Mouse (Mus musculus): ENCODE data around the gene Olfr15. TPM values are rescaled to one million over a fixed set of nuclear protein-coding genes. Genes with fewer than 3 reads are reported as not detected.
"Not testable (repeated sequence)": the region's sequence is repeated elsewhere in the genome, so short reads cannot be mapped to it uniquely, and the experiment has no call there.

The Olfr15 gene
- polyA plus RNA-seq (2015; fragmentation: Nextera tagmentation; extraction: Ambion mirVana) = not detected in 2 replicates

GRCm38 (mm10) chr16:3830588-3831109 lies at the start of gene Olfr15:
Gene Olfr15, plus strand, starts transcription at chr16:3830878.
- H3K27ac ChIP-seq (replicated peaks) = no peak within 1 kb of the TSS

GRCm38 (mm10) chr16:3781237-3781636 lies 49.4 kb upstream of the Olfr15 start:
- Histone ChIP-seq H3K27me3 (no peaks in the 10 kb centered on the region), H3K27ac (replicated peaks) (no peak overlapping the region), H3K4me1 (replicated peaks) (no peaks in the 10 kb centered on the region), H3K9me3 (no peaks in the 10 kb centered on the region), H3K36me3 (no peaks in the 10 kb centered on the region), H3K4me2 (no peak overlapping the region), H3K9ac (no peak overlapping the region), H3K4me3 (no peak overlapping the region)
- no peak for ATAC-seq (ENCODE audit: low read depth)

More at GRCm38 (mm10) chr16:3830588-3831109, at the start of gene Olfr15:
- no peak within 1 kb of the TSS for H3K4me2 ChIP-seq
- no peak within 1 kb of the TSS for H3K4me3 ChIP-seq
- H3K9me3 ChIP-seq = no peaks in the 10 kb centered on the region
- ATAC-seq (ENCODE audit: low read depth) = no peak
- no peaks in the 10 kb centered on the region for H3K36me3 ChIP-seq
- no peak within 1 kb of the TSS for H3K9ac ChIP-seq
- H3K4me1 ChIP-seq (replicated peaks) = no peaks in the 10 kb centered on the region
- H3K27me3 ChIP-seq = no peaks in the 10 kb centered on the region

GRCm38 (mm10) chr16:3788394-3788793 lies 42.3 kb upstream of the Olfr15 start:
- H3K27ac ChIP-seq (replicated peaks) = no peak overlapping the region
- H3K27me3 ChIP-seq = no peaks in the 10 kb centered on the region
- H3K4me2 ChIP-seq = no peak overlapping the region
- no peak overlapping the region for H3K4me3 ChIP-seq
- no peak for ATAC-seq (ENCODE audit: low read depth)
- no peaks in the 10 kb centered on the region for H3K4me1 ChIP-seq (replicated peaks)
- no peak overlapping the region for H3K9ac ChIP-seq
- H3K9me3 ChIP-seq = no peaks in the 10 kb centered on the region
- H3K36me3 ChIP-seq = no peaks in the 10 kb centered on the region

- H3K36me3 ChIP-seq = no peaks in the 10 kb centered on the region
- no peak for ATAC-seq (ENCODE audit: low read depth)
- 0 out of 2 replicates have a peak, but pooled peaks cover 9% of the 10 kb centered on the region for H3K9me3 ChIP-seq
- no peaks in the 10 kb centered on the region for H3K4me1 ChIP-seq (replicated peaks)
- H3K9ac ChIP-seq = no peak overlapping the region
- WGBS = 87% methylated on average over 3 of the region's 3 CpGs
- H3K4me2 ChIP-seq = no peak overlapping the region
- H3K4me3 ChIP-seq = no peak overlapping the region
- no peak overlapping the region for H3K27ac ChIP-seq (replicated peaks)
- H3K27me3 ChIP-seq = no peaks in the 10 kb centered on the region
These were observed 22.5 kb upstream of the Olfr15 start for GRCm38 (mm10) chr16:3808176-3808575.

- not testable (repeated sequence) for ATAC-seq (ENCODE audit: low read depth); H3K36me3 ChIP-seq; H3K9me3 ChIP-seq; H3K4me3 ChIP-seq; H3K27me3 ChIP-seq; H3K9ac ChIP-seq; H3K4me1 ChIP-seq (replicated peaks); H3K27ac ChIP-seq (replicated peaks); H3K4me2 ChIP-seq
- 88% methylated on average over 6 of the region's 6 CpGs for WGBS
These were observed 16.0 kb upstream of the Olfr15 start for GRCm38 (mm10) chr16:3814667-3815066.

- Histone ChIP-seq H3K9ac (no peak overlapping the region), H3K4me3 (no peak overlapping the region), H3K27me3 (no peaks in the 10 kb centered on the region), H3K4me2 (no peak overlapping the region), H3K27ac (replicated peaks) (no peak overlapping the region), H3K4me1 (replicated peaks) (no peaks in the 10 kb centered on the region), H3K9me3 (no peaks in the 10 kb centered on the region), H3K36me3 (no peaks in the 10 kb centered on the region)
- WGBS = 90% methylated on average over 2 of the region's 2 CpGs
- ATAC-seq (ENCODE audit: low read depth) = no peak
These were observed 10.5 kb upstream of the Olfr15 start for GRCm38 (mm10) chr16:3820202-3820601.

- H3K9me3 ChIP-seq = no peaks in the 10 kb centered on the region
- no peak for ATAC-seq (ENCODE audit: low read depth)
- no peaks in the 10 kb centered on the region for H3K4me1 ChIP-seq (replicated peaks)
- no peak overlapping the region for H3K27ac ChIP-seq (replicated peaks)
- no peak overlapping the region for H3K9ac ChIP-seq
- no peak overlapping the region for H3K4me2 ChIP-seq
- 60% methylated on average over 3 of the region's 3 CpGs for WGBS
- no peak overlapping the region for H3K4me3 ChIP-seq
- H3K27me3 ChIP-seq = no peaks in the 10 kb centered on the region
- H3K36me3 ChIP-seq = no peaks in the 10 kb centered on the region
These were observed 2.7 kb upstream of the Olfr15 start for GRCm38 (mm10) chr16:3828021-3828420.

GRCm38 (mm10) chr16:3829727-3830126 lies 951 bp upstream of the Olfr15 start:
- ATAC-seq (ENCODE audit: low read depth) = no peak
- no peak overlapping the region for H3K4me2 ChIP-seq
- H3K9ac ChIP-seq = no peak overlapping the region
- H3K4me1 ChIP-seq (replicated peaks) = no peaks in the 10 kb centered on the region
- H3K9me3 ChIP-seq = no peaks in the 10 kb centered on the region
- no peaks in the 10 kb centered on the region for H3K36me3 ChIP-seq
- H3K4me3 ChIP-seq = no peak overlapping the region
- H3K27me3 ChIP-seq = no peaks in the 10 kb centered on the region
- WGBS = 94% methylated on average over 2 of the region's 2 CpGs
- H3K27ac ChIP-seq (replicated peaks) = no peak overlapping the region

- Histone ChIP-seq H3K4me2 (no peak overlapping the region), H3K9ac (no peak overlapping the region), H3K27me3 (no peaks in the 10 kb centered on the region), H3K36me3 (no peaks in the 10 kb centered on the region), H3K9me3 (no peaks in the 10 kb centered on the region), H3K4me3 (no peak overlapping the region), H3K4me1 (replicated peaks) (no peaks in the 10 kb centered on the region), H3K27ac (replicated peaks) (no peak overlapping the region)
- WGBS = 85% methylated on average over 2 of the region's 2 CpGs
- no peak for ATAC-seq (ENCODE audit: low read depth)
These were observed 4.8 kb downstream of the Olfr15 start for GRCm38 (mm10) chr16:3835461-3835860.

GRCm38 (mm10) chr16:3839157-3839885 lies 8.6 kb downstream of the Olfr15 start:
- no peaks in the 10 kb centered on the region for H3K9me3 ChIP-seq
- no peak overlapping the region for H3K9ac ChIP-seq
- no peak overlapping the region for H3K4me2 ChIP-seq
- ATAC-seq (ENCODE audit: low read depth) = no peak
- no peaks in the 10 kb centered on the region for H3K4me1 ChIP-seq (replicated peaks)
- H3K27me3 ChIP-seq = no peaks in the 10 kb centered on the region
- 63% methylated on average over 17 of the region's 17 CpGs for WGBS
- no peak overlapping the region for H3K4me3 ChIP-seq
- H3K36me3 ChIP-seq = no peaks in the 10 kb centered on the region
- H3K27ac ChIP-seq (replicated peaks) = no peak overlapping the region

GRCm38 (mm10) chr16:3842989-3843388 lies 12.3 kb downstream of the Olfr15 start:
- Histone ChIP-seq H3K4me1 (replicated peaks) (peaks cover 9% of the 10 kb centered on the region), H3K27me3 (no peaks in the 10 kb centered on the region), H3K4me3 (no peak overlapping the region), H3K9me3 (no peaks in the 10 kb centered on the region), H3K36me3 (no peaks in the 10 kb centered on the region), H3K4me2 (no peak overlapping the region), H3K27ac (replicated peaks) (no peak overlapping the region), H3K9ac (no peak overlapping the region)
- WGBS = 32% methylated on average over 4 of the region's 4 CpGs
- ATAC-seq (ENCODE audit: low read depth) = no peak

GRCm38 (mm10) chr16:3843796-3844195 lies 13.1 kb downstream of the Olfr15 start:
- no peak for ATAC-seq (ENCODE audit: low read depth)
- Histone ChIP-seq H3K4me1 (replicated peaks) (peaks cover 13% of the 10 kb centered on the region), H3K9me3 (no peaks in the 10 kb centered on the region), H3K36me3 (no peaks in the 10 kb centered on the region), H3K9ac (no peak overlapping the region), H3K27me3 (no peaks in the 10 kb centered on the region), H3K4me3 (no peak overlapping the region), H3K27ac (replicated peaks) (no peak overlapping the region), H3K4me2 (no peak overlapping the region)
- WGBS = 86% methylated on average over 1 of the region's 1 CpGs
